Mouse (Mus musculus): Measurements from ENCODE around the gene Pcolce2. TPM values are rescaled to one million over a fixed set of nuclear protein-coding genes. Genes with fewer than 3 reads are reported as not detected.

Pcolce2 gene
- polyA plus RNA-seq (2012; rRNA removed), result 0.06 and 0.18 TPM in 2 replicates

DNA sequence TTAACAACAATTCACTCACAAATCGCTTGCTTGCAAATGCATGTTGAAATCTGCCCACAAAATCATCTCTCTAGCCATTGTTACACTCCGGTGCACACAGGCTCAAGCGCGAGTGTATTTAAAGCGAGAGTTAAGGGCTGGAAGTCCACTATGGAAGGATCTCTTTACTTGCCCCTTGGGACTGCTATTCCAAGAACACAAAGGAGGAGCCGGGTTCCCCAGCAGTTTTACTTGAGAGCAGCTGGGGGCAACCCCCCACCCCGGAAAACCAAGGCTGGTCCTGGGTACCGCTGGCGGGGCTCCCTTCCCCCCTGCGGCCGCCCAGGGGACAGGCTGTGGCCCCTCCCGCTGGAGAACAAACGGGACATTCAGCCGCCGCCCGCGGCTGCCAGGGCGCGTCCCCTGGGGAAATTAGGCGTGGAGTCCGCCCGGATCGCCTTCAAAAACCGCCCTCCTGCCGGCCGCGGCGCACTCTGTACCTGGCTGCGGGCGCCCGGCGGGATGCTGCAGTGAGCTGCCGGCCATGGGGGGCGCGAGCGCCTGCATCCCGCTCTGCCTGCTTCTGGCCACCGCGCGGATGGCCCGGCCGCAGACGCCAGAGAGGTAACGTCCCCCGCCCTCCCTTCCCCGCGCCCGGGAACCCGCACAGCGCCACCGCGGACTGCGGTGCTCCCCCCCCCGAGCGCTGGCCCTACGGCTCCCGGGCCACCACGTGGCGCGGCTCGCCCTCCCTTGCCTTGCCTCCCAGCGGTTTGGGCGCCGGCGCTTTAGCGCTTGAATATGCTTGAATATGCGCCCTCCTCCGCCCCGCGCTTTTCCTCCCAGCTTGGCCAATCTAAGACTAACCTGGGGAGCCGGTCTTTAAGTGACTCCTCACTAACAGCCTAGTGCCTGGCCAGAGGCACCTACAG is at the start of gene Pcolce2:
Pcolce2 (plus strand) TSS at position 331 of the 911 bp plus-strand sequence.
- WGBS, result under 1% methylated on average over 68 of the region's 71 CpGs
- Histone ChIP-seq H3K27me3 (ENCODE audit: control insufficient read depth, insufficient read depth, low read length) (peaks cover 19% of the 10 kb centered on the region), H3K36me3 (ENCODE audit: control insufficient read depth, insufficient read depth, low read length) (no peaks in the 10 kb centered on the region), H3K27ac (ENCODE audit: insufficient read depth, low read depth, low read length) (no peak within 1 kb of the TSS), H3K4me3 (ENCODE audit: low read depth, low read length) (peak within 1 kb of the TSS; percentile 46), H3K4me1 (ENCODE audit: control insufficient read depth, insufficient read depth, insufficient read length, low read length) (no peaks in the 10 kb centered on the region; the same call in 1 of the 2 replicates)
- TF ChIP-seq CTCF (IDR thresholded peaks at IDR 0.05; ENCODE audit: extremely low read depth, insufficient read length, insufficient replicate concordance, low read depth, low read length), result no peak
- TF ChIP-seq POLR2A (IDR thresholded peaks at IDR 0.05; ENCODE audit: low read depth, low read length), result no peak

DNA sequence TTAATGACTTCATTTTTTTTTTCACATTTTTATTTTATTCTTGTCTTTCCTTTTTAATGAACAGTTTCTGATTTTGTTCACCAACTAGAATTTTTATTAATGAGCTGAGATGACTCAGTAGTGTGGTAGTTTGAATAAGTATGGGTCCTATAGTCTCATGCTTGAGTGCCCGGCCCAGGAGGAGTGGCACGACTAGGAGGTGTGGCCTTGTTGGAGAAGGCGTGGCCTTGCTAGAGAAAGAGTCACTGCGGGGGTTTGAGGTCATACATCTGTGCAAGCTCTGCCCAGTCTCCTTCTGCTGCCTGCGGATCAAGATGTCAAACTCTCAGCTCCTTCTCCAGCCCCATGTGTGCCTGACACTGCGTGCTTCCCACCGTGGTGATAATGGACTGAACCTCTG is 49.3 kb upstream of the Pcolce2 start:
- Histone ChIP-seq H3K27me3 (ENCODE audit: control insufficient read depth, insufficient read depth, low read length) (no peaks in the 10 kb centered on the region), H3K36me3 (ENCODE audit: control insufficient read depth, insufficient read depth, low read length) (no peaks in the 10 kb centered on the region), H3K27ac (ENCODE audit: insufficient read depth, low read depth, low read length) (no peak overlapping the region), H3K4me3 (ENCODE audit: low read depth, low read length) (no peak overlapping the region), H3K4me1 (ENCODE audit: control insufficient read depth, insufficient read depth, insufficient read length, low read length) (no peaks in the 10 kb centered on the region)
- 75% methylated on average over 7 of the region's 7 CpGs for WGBS
- no peak for TF ChIP-seq POLR2A (IDR thresholded peaks at IDR 0.05; ENCODE audit: low read depth, low read length)
- no peak for TF ChIP-seq CTCF (IDR thresholded peaks at IDR 0.05; ENCODE audit: extremely low read depth, insufficient read length, insufficient replicate concordance, low read depth, low read length)

DNA sequence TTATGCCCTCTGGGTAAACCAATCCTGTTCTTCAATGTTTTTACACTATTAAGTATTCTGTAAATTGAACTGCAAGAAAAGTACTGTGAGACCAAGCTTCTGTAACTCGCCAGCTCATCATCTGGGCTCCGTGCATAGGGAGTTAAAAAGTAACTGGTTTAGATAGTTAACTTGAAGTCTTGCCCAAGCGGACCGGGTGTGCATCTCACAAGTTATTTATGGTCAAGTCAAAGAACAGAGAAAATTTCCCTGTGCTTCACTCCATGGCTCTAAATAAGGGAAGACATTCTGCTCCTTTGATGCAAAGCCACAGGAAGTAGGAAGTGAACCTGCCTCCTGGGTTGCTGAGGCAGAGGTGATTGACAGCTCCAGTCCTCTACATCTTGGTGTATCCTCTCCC is 43.1 kb upstream of the Pcolce2 start:
- no peak overlapping the region for H3K4me3 ChIP-seq (ENCODE audit: low read depth, low read length)
- H3K27me3 ChIP-seq (ENCODE audit: control insufficient read depth, insufficient read depth, low read length), result no peaks in the 10 kb centered on the region
- H3K4me1 ChIP-seq (ENCODE audit: control insufficient read depth, insufficient read depth, insufficient read length, low read length), result peaks cover 2% of the 10 kb centered on the region; the same call in 1 of the 2 replicates
- TF ChIP-seq CTCF (IDR thresholded peaks at IDR 0.05; ENCODE audit: extremely low read depth, insufficient read length, insufficient replicate concordance, low read depth, low read length), result no peak
- 45% methylated on average over 4 of the region's 4 CpGs for WGBS
- no peak overlapping the region for H3K27ac ChIP-seq (ENCODE audit: insufficient read depth, low read depth, low read length)
- H3K36me3 ChIP-seq (ENCODE audit: control insufficient read depth, insufficient read depth, low read length), result no peaks in the 10 kb centered on the region

DNA sequence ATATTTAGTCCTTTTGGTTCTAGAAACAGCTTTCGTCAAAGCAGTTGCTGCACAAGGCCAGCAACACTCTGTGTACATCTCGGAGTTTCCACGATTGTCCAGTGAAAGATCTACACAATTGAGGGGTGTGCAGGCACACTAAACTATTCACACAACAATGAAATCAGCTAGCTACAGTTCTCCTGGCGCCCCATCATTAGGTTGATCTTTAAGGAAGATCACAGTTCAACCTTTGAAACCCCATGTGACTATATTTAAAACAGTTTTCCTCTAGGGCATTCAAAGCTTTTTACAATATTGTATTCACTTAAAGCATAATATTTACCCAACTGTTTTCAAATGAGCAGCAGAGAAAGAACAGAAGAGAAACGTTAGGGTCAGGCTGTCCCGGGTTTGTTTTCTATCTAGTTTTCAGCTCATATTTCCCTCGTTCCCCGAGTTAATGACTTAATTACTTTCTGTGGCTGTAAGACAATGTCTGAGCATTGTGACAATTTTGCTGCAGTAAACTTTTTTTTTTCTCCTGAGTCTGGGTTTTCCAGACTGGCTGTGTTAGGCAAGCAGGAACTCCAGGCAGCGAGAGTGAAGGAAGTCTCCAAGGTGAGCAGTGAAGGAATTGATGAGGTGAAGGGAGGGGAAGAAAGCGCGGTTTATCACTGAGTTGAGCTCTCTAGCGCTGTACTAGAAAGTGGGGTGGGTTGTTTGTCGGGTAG is 39.8 kb upstream of the Pcolce2 start:
- Histone ChIP-seq H3K27ac (ENCODE audit: insufficient read depth, low read depth, low read length) (no peak overlapping the region), H3K4me3 (ENCODE audit: low read depth, low read length) (no peak overlapping the region), H3K27me3 (ENCODE audit: control insufficient read depth, insufficient read depth, low read length) (no peaks in the 10 kb centered on the region), H3K4me1 (ENCODE audit: control insufficient read depth, insufficient read depth, insufficient read length, low read length) (peaks cover 2% of the 10 kb centered on the region; the same call in 1 of the 2 replicates), H3K36me3 (ENCODE audit: control insufficient read depth, insufficient read depth, low read length) (no peaks in the 10 kb centered on the region)
- TF ChIP-seq CTCF (IDR thresholded peaks at IDR 0.05; ENCODE audit: extremely low read depth, insufficient read length, insufficient replicate concordance, low read depth, low read length) (no peak), POLR2A (IDR thresholded peaks at IDR 0.05; ENCODE audit: low read depth, low read length) (no peak)
- WGBS, result 21% methylated on average over 13 of the region's 13 CpGs

DNA sequence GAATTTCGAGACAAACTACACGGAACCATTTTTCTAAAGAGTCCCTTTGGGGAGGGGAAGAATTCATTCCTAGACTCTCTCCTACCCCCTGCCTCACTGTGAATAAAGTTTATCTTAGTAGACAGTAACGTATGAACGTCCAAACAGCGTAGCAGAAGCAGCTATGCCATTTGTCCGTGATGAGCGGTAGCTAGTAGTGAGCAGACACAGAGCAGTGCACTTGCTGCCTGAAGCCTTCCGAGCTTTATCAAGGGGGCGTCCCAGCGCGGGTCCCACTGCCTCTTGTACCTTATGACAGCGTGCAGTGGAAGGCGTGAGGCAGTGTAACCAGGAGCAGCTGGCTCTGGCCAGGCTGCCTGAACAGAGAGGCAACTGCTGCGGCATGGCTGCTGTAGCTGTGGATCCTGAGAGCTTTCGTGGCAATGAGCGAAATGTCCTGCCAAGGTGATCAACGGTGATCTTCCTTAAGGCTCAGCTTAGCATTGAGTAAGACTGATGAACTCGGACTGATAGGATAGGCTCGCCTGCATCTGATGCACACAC is 39.2 kb upstream of the Pcolce2 start:
- Histone ChIP-seq H3K4me1 (ENCODE audit: control insufficient read depth, insufficient read depth, insufficient read length, low read length) (peaks cover 2% of the 10 kb centered on the region; the same call in 1 of the 2 replicates), H3K27me3 (ENCODE audit: control insufficient read depth, insufficient read depth, low read length) (no peaks in the 10 kb centered on the region), H3K4me3 (ENCODE audit: low read depth, low read length) (no peak overlapping the region), H3K27ac (ENCODE audit: insufficient read depth, low read depth, low read length) (no peak overlapping the region), H3K36me3 (ENCODE audit: control insufficient read depth, insufficient read depth, low read length) (no peaks in the 10 kb centered on the region)
- WGBS, result 29% methylated on average over 19 of the region's 19 CpGs
- TF ChIP-seq POLR2A (IDR thresholded peaks at IDR 0.05; ENCODE audit: low read depth, low read length) (no peak), CTCF (IDR thresholded peaks at IDR 0.05; ENCODE audit: extremely low read depth, insufficient read length, insufficient replicate concordance, low read depth, low read length) (no peak)

DNA sequence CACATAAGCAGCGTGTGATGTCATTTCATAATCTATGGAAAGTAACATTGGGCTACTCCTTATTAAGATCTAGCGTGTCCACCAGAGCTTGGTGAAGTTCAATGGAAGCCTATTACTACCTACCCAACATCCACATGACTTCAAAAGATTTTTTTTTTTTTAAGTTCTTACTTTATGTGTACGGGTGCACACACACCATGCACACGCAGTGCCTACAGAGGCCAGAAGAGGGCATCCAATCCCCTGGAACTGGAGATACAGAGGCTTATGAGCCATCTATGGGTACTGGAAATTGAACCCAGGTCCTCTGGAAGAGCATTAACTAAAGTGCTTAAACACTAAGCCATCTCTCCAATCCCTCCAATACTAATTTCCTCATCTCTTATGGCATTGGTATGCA is 38.0 kb upstream of the Pcolce2 start:
- H3K27ac ChIP-seq (ENCODE audit: insufficient read depth, low read depth, low read length), result no peak overlapping the region
- TF ChIP-seq POLR2A (IDR thresholded peaks at IDR 0.05; ENCODE audit: low read depth, low read length), result no peak
- TF ChIP-seq CTCF (IDR thresholded peaks at IDR 0.05; ENCODE audit: extremely low read depth, insufficient read length, insufficient replicate concordance, low read depth, low read length), result no peak
- H3K4me1 ChIP-seq (ENCODE audit: control insufficient read depth, insufficient read depth, insufficient read length, low read length), result peaks cover 2% of the 10 kb centered on the region; the same call in 1 of the 2 replicates
- no peak overlapping the region for H3K4me3 ChIP-seq (ENCODE audit: low read depth, low read length)
- 85% methylated on average over 4 of the region's 4 CpGs for WGBS
- no peaks in the 10 kb centered on the region for H3K36me3 ChIP-seq (ENCODE audit: control insufficient read depth, insufficient read depth, low read length)
- H3K27me3 ChIP-seq (ENCODE audit: control insufficient read depth, insufficient read depth, low read length), result no peaks in the 10 kb centered on the region

DNA sequence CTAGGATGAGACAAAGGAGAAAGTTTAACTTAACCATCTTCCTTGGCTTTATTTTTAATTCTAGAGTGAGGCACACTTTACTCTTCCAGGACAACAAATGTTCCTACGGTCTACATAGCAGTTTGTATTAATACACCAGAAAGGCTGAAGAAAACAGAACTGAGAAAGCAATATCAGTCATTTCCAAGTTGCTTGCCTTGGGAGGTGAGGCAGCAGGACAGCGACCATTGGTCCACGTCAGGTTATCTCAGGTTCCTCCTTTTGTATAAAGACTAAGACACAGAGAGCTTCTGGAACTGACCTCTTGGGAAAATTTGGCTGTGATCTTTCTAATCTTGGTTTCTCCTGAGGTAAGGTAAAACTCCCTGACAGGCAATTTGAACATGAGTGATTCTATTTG is 34.6 kb upstream of the Pcolce2 start:
- no peaks in the 10 kb centered on the region for H3K27me3 ChIP-seq (ENCODE audit: control insufficient read depth, insufficient read depth, low read length)
- TF ChIP-seq POLR2A (IDR thresholded peaks at IDR 0.05; ENCODE audit: low read depth, low read length), result no peak
- TF ChIP-seq CTCF (IDR thresholded peaks at IDR 0.05; ENCODE audit: extremely low read depth, insufficient read length, insufficient replicate concordance, low read depth, low read length), result no peak
- 0 out of 2 replicates have a peak, but pooled peaks cover 2% of the 10 kb centered on the region for H3K4me1 ChIP-seq (ENCODE audit: control insufficient read depth, insufficient read depth, insufficient read length, low read length)
- no peaks in the 10 kb centered on the region for H3K36me3 ChIP-seq (ENCODE audit: control insufficient read depth, insufficient read depth, low read length)
- 68% methylated on average over 3 of the region's 3 CpGs for WGBS
- H3K4me3 ChIP-seq (ENCODE audit: low read depth, low read length), result no peak overlapping the region
- H3K27ac ChIP-seq (ENCODE audit: insufficient read depth, low read depth, low read length), result no peak overlapping the region
